Mouse (Mus musculus): ENCODE results near the gene B4gat1. TPM values are rescaled to one million over a fixed set of nuclear protein-coding genes. Genes with fewer than 3 reads are reported as not detected.
A peak's percentile ranks its signal among the peaks of the same experiment; 100 is the strongest.

The B4gat1 gene
- polyA plus RNA-seq, 1 experiment from 2014 or later: 42.4 TPM

- peak overlapping the region; percentile 86 for H3K4me2 ChIP-seq (replicated peaks)
- no peak for ATAC-seq (ENCODE audit: low FRiP score, low read depth)
- H3K36me3 ChIP-seq: no peaks in the 10 kb centered on the region
- 9% methylated on average over 15 of the region's 15 CpGs for WGBS
- H3K4me3 ChIP-seq: peak overlapping the region; percentile 46
- peaks cover 48% of the 10 kb centered on the region for H3K4me1 ChIP-seq
- peak overlapping the region; percentile 64 for H3K9ac ChIP-seq (replicated peaks)
- peaks cover 70% of the 10 kb centered on the region for H3K27me3 ChIP-seq
- no peaks in the 10 kb centered on the region for H3K9me3 ChIP-seq
- H3K27ac ChIP-seq (replicated peaks): no peak overlapping the region
Measured at GRCm38 (mm10) chr19:5067040-5067799, 28.6 kb downstream of the B4gat1 start.

- Histone ChIP-seq H3K9me3 (no peaks in the 10 kb centered on the region), H3K27ac (replicated peaks) (peak within 1 kb of the TSS; percentile 22; the same call in 1 of the 2 replicates), H3K27me3 (peaks cover 70% of the 10 kb centered on the region), H3K4me1 (peaks cover 56% of the 10 kb centered on the region), H3K4me3 (peak within 1 kb of the TSS; percentile 46), H3K36me3 (no peaks in the 10 kb centered on the region), H3K4me2 (replicated peaks) (peak within 1 kb of the TSS; percentile 86), H3K9ac (replicated peaks) (peak within 1 kb of the TSS; percentile 64)
- ATAC-seq (ENCODE audit: low FRiP score, low read depth): peak; percentile 10; the same call in 1 of the 2 replicates
- 2% methylated on average over 53 of the region's 56 CpGs for WGBS
Measured at GRCm38 (mm10) chr19:5067867-5068569, 29.4 kb downstream of the B4gat1 start, which contains the start of gene Cd248. Cd248 (plus strand) TSS chr19:5068078.

- no peaks in the 10 kb centered on the region for H3K36me3 ChIP-seq
- H3K9ac ChIP-seq (replicated peaks): peak overlapping the region; percentile 64
- H3K27me3 ChIP-seq: peaks cover 74% of the 10 kb centered on the region
- 42% methylated on average over 21 of the region's 21 CpGs for WGBS
- H3K4me2 ChIP-seq (replicated peaks): peak overlapping the region; percentile 86
- peaks cover 57% of the 10 kb centered on the region for H3K4me1 ChIP-seq
- no peaks in the 10 kb centered on the region for H3K9me3 ChIP-seq
- H3K27ac ChIP-seq (replicated peaks): no peak overlapping the region
- no peak for ATAC-seq (ENCODE audit: low FRiP score, low read depth)
- peak overlapping the region; percentile 46 for H3K4me3 ChIP-seq
Measured at GRCm38 (mm10) chr19:5068570-5069234, 30.1 kb downstream of the B4gat1 start.

GRCm38 (mm10) chr19:5069486-5069885 lies 30.9 kb downstream of the B4gat1 start:
- no peaks in the 10 kb centered on the region for H3K9me3 ChIP-seq
- no peak overlapping the region; the same call in 1 of the 2 replicates for H3K4me2 ChIP-seq (replicated peaks)
- peaks cover 57% of the 10 kb centered on the region for H3K4me1 ChIP-seq
- H3K27me3 ChIP-seq: peaks cover 82% of the 10 kb centered on the region
- H3K4me3 ChIP-seq: no peak overlapping the region
- ATAC-seq (ENCODE audit: low FRiP score, low read depth): no peak
- no peak overlapping the region for H3K9ac ChIP-seq (replicated peaks)
- no peaks in the 10 kb centered on the region for H3K36me3 ChIP-seq
- H3K27ac ChIP-seq (replicated peaks): no peak overlapping the region
- 88% methylated on average over 5 of the region's 5 CpGs for WGBS

GRCm38 (mm10) chr19:5069978-5070377 lies 31.4 kb downstream of the B4gat1 start:
- no peak for ATAC-seq (ENCODE audit: low FRiP score, low read depth)
- Histone ChIP-seq H3K27me3 (peaks cover 82% of the 10 kb centered on the region), H3K4me2 (replicated peaks) (peak overlapping the region; percentile 17; the same call in 1 of the 2 replicates), H3K9me3 (no peaks in the 10 kb centered on the region), H3K36me3 (no peaks in the 10 kb centered on the region), H3K4me1 (peaks cover 57% of the 10 kb centered on the region), H3K4me3 (no peak overlapping the region), H3K9ac (replicated peaks) (no peak overlapping the region), H3K27ac (replicated peaks) (no peak overlapping the region)
- WGBS: 76% methylated on average over 7 of the region's 7 CpGs

GRCm38 (mm10) chr19:5071077-5071476 lies 32.5 kb downstream of the B4gat1 start:
- Histone ChIP-seq H3K27ac (replicated peaks) (peak overlapping the region; percentile 66), H3K4me2 (replicated peaks) (peak overlapping the region; percentile 67), H3K27me3 (peaks cover 76% of the 10 kb centered on the region), H3K4me1 (peaks cover 57% of the 10 kb centered on the region), H3K9ac (replicated peaks) (peak overlapping the region; percentile 54), H3K4me3 (peak overlapping the region; percentile 40), H3K9me3 (no peaks in the 10 kb centered on the region), H3K36me3 (no peaks in the 10 kb centered on the region)
- WGBS: 7% methylated on average over 11 of the region's 11 CpGs
- ATAC-seq (ENCODE audit: low FRiP score, low read depth): no peak

GRCm38 (mm10) chr19:5071545-5072369 lies 33.1 kb downstream of the B4gat1 start:
- H3K4me3 ChIP-seq: peak overlapping the region; percentile 40
- H3K4me1 ChIP-seq: peaks cover 57% of the 10 kb centered on the region
- H3K27ac ChIP-seq (replicated peaks): peak overlapping the region; percentile 66
- peaks cover 69% of the 10 kb centered on the region for H3K27me3 ChIP-seq
- H3K9me3 ChIP-seq: no peaks in the 10 kb centered on the region
- H3K36me3 ChIP-seq: no peaks in the 10 kb centered on the region
- H3K9ac ChIP-seq (replicated peaks): peak overlapping the region; percentile 54
- peak overlapping the region; percentile 67 for H3K4me2 ChIP-seq (replicated peaks)
- WGBS: 1% methylated on average over 39 of the region's 40 CpGs
- peak; percentile 85 for ATAC-seq (ENCODE audit: low FRiP score, low read depth)

- WGBS: 3% methylated on average over 20 of the region's 20 CpGs
- H3K27ac ChIP-seq (replicated peaks): 0 out of 2 replicates have a peak overlapping the region, but pooled peaks have one; percentile 66
- H3K9ac ChIP-seq (replicated peaks): peak overlapping the region; percentile 54
- H3K36me3 ChIP-seq: no peaks in the 10 kb centered on the region
- H3K27me3 ChIP-seq: peaks cover 61% of the 10 kb centered on the region
- peaks cover 49% of the 10 kb centered on the region for H3K4me1 ChIP-seq
- ATAC-seq (ENCODE audit: low FRiP score, low read depth): peak; percentile 11
- H3K9me3 ChIP-seq: no peaks in the 10 kb centered on the region
- peak overlapping the region; percentile 40 for H3K4me3 ChIP-seq
- peak overlapping the region; percentile 67 for H3K4me2 ChIP-seq (replicated peaks)
Measured at GRCm38 (mm10) chr19:5072389-5073019, 33.9 kb downstream of the B4gat1 start.

- Histone ChIP-seq H3K4me3 (peak overlapping the region; percentile 40), H3K9ac (replicated peaks) (no peak overlapping the region), H3K27ac (replicated peaks) (no peak overlapping the region), H3K4me2 (replicated peaks) (peak overlapping the region; percentile 67), H3K27me3 (peaks cover 56% of the 10 kb centered on the region), H3K9me3 (no peaks in the 10 kb centered on the region), H3K36me3 (no peaks in the 10 kb centered on the region), H3K4me1 (peaks cover 44% of the 10 kb centered on the region)
- WGBS: 2% methylated on average over 15 of the region's 15 CpGs
- peak; percentile 17; the same call in 1 of the 2 replicates for ATAC-seq (ENCODE audit: low FRiP score, low read depth)
Measured at GRCm38 (mm10) chr19:5073028-5073427, 34.4 kb downstream of the B4gat1 start.

- peaks cover 55% of the 10 kb centered on the region for H3K27me3 ChIP-seq
- WGBS: 51% methylated on average over 5 of the region's 5 CpGs
- no peak for ATAC-seq (ENCODE audit: low FRiP score, low read depth)
Measured at GRCm38 (mm10) chr19:5073518-5073917, 34.9 kb downstream of the B4gat1 start.

GRCm38 (mm10) chr19:5079279-5079678 lies 40.7 kb downstream of the B4gat1 start:
- Histone ChIP-seq H3K9ac (replicated peaks) (no peak overlapping the region), H3K4me1 (no peaks in the 10 kb centered on the region), H3K4me2 (replicated peaks) (no peak overlapping the region), H3K36me3 (no peaks in the 10 kb centered on the region), H3K27me3 (peaks cover 64% of the 10 kb centered on the region), H3K27ac (replicated peaks) (no peak overlapping the region), H3K9me3 (no peaks in the 10 kb centered on the region), H3K4me3 (no peak overlapping the region)
- WGBS: 95% methylated on average over 1 of the region's 1 CpGs
- ATAC-seq (ENCODE audit: low FRiP score, low read depth): no peak

More at GRCm38 (mm10) chr19:5073518-5073917, 34.9 kb downstream of the B4gat1 start:
- H3K4me3 ChIP-seq: no peak overlapping the region
- H3K4me1 ChIP-seq: peaks cover 39% of the 10 kb centered on the region
- H3K4me2 ChIP-seq (replicated peaks): no peak overlapping the region
- no peak overlapping the region for H3K9ac ChIP-seq (replicated peaks)
- H3K27ac ChIP-seq (replicated peaks): no peak overlapping the region
- no peaks in the 10 kb centered on the region for H3K9me3 ChIP-seq
- no peaks in the 10 kb centered on the region for H3K36me3 ChIP-seq
